Mouse (Mus musculus): Measurements from ENCODE around the gene Fbh1. TPM values are rescaled to one million over a fixed set of nuclear protein-coding genes. Genes with fewer than 3 reads are reported as not detected.

Fbh1 gene
- total RNA-seq (2023) = 10 to 100 TPM; 64.6 to 69.3 TPM

GRCm38 (mm10) chr2:11777091-11778068, at the start of gene Fbh1, which contains the start of gene Ankrd16:
Gene Fbh1 (minus strand): TSS chr2:11777582.
Gene Ankrd16 (plus strand): TSS chr2:11777876.

GRCm38 (mm10) chr2:11705201-11706025, 72.0 kb downstream of the Fbh1 start, which contains the start of gene Il15ra:
Gene Il15ra (plus strand): TSS chr2:11705290.

Other genes with a start within 250 kb of the Fbh1 start
- gene Pfkfb3, start 223.5 kb downstream of the Fbh1 start, total RNA-seq (2023) = 10 to 100 TPM; 53.7 to 57.5 TPM
- 10 to 100 TPM; 66.3 to 87.4 TPM for gene Rbm17, start 173.4 kb downstream of the Fbh1 start, total RNA-seq (2023)
- gene Gm17490, start 151.3 kb downstream of the Fbh1 start, total RNA-seq (2023) = not detected
- gene Il2ra, start 134.8 kb downstream of the Fbh1 start, total RNA-seq (2023) = 1 to 10 TPM in 1 of 2 experiments, under 1 TPM in 1; 0.31 to 1.7 TPM
- gene Il15ra, start 72.3 kb downstream of the Fbh1 start, total RNA-seq (2023) = 10 to 100 TPM in 1 of 2 experiments, 1 to 10 TPM in 1; 6.7 to 10.4 TPM
- 10 to 100 TPM; 74.1 to 76.9 TPM for gene Ankrd16, start 294 bp upstream of the Fbh1 start, total RNA-seq (2023)

Measured in neutrophil, adult 59 days (primary cell).